Mouse (Mus musculus) embryonic facial prominence, embryonic 14.5 days (tissue): Measurements from ENCODE around the gene Cux1. TPM values are rescaled to one million over a fixed set of nuclear protein-coding genes. Genes with fewer than 3 reads are reported as not detected.

Experiments used
- ATAC-seq: fragments of 200-750 bp; cut with Nextera tagmentation; 2 replicates; pipeline ENCODE4 v1.8.0; 2017; ENCODE audit warnings: low read depth, moderate number of reproducible peaks, moderate TSS enrichment
- DNase-seq: peaks from one replicate; pipeline ENCODE4 v3.0.0-alpha.2; 2015; ENCODE audit warnings: low spot score
- H3K27ac ChIP-seq: fragments of 300-500 bp; sonication (generic); replicated peaks from 2 replicates; pipeline ENCODE4 v1.5.1; 2014; ENCODE audit warnings: low read depth, mild to moderate bottlenecking, low read length, moderate library complexity
- H3K27me3 ChIP-seq: fragments of 300-500 bp; sonication (generic); replicated peaks from 2 replicates; pipeline ENCODE4 v1.6.1; 2014; ENCODE audit warnings: low read length; ENCODE audit not compliant: control insufficient read depth, insufficient read depth
- H3K36me3 ChIP-seq: fragments of 300-500 bp; sonication (generic); 2 replicates; pipeline ENCODE4 v1.6.1; 2014; ENCODE audit warnings: low read length, mixed read lengths; ENCODE audit not compliant: control insufficient read depth, insufficient read depth
- H3K4me1 ChIP-seq: fragments of 300-500 bp; sonication (generic); 2 replicates; pipeline ENCODE4 v1.6.1; 2014; ENCODE audit warnings: antibody characterized with exemption, low read length; ENCODE audit not compliant: control insufficient read depth, insufficient read depth
- H3K4me2 ChIP-seq: fragments of 300-500 bp; sonication (generic); 2 replicates; pipeline ENCODE4 v1.6.1; 2014; ENCODE audit warnings: low read depth, mild to moderate bottlenecking, low read length, moderate library complexity, mixed read lengths
- H3K4me3 ChIP-seq: fragments of 300-500 bp; sonication (generic); 2 replicates; pipeline ENCODE4 v1.5.1; 2014; ENCODE audit warnings: low read depth, mild to moderate bottlenecking, low read length
- H3K9ac ChIP-seq: fragments of 300-500 bp; sonication (generic); 2 replicates; pipeline ENCODE4 v1.6.1; 2014; ENCODE audit warnings: low read depth, mild to moderate bottlenecking, low read length, moderate library complexity, mixed read lengths
- H3K9me3 ChIP-seq: fragments of 300-500 bp; sonication (generic); 2 replicates; pipeline ENCODE4 v1.6.1; 2016; ENCODE audit warnings: low read length; ENCODE audit not compliant: control insufficient read depth
- WGBS: fragments of 180-500 bp; shearing (Covaris S2); extraction: QIAGEN DNeasy Blood & Tissue Kit; methylation state at CpG from one replicate; pipeline ENCODE4 v1.1.7; 2014; 5-methylcytosine and 5-hydroxymethylcytosine counted together
- polyA plus RNA-seq: library from polyadenylated mRNA; unstranded; fragments of >200 nt; fragmentation: Nextera tagmentation; extraction: Ambion mirVana; gene quantifications from 2 replicates; pipeline ENCODE4 v1.2.1, GENCODE M21; 2014

Gene Cux1
- polyA plus RNA-seq, 1 experiment from 2014 or later: 60.6 TPM

GRCm38 (mm10) chr5:136555703-136556102, 11.6 kb downstream of the Cux1 start:
- Histone ChIP-seq H3K4me2 (no peak overlapping the region), H3K27me3 (no peaks in the 10 kb centered on the region), H3K4me1 (peaks cover 19% of the 10 kb centered on the region), H3K9ac (no peak overlapping the region), H3K36me3 (no peaks in the 10 kb centered on the region), H3K4me3 (no peak overlapping the region), H3K9me3 (no peaks in the 10 kb centered on the region), H3K27ac (no peak overlapping the region; the same call in 1 of the 2 replicates)
- ATAC-seq (peak; percentile 72), DNase-seq (peak; percentile 81)
- WGBS: 24% methylated on average over 5 of the region's 5 CpGs

DNA sequence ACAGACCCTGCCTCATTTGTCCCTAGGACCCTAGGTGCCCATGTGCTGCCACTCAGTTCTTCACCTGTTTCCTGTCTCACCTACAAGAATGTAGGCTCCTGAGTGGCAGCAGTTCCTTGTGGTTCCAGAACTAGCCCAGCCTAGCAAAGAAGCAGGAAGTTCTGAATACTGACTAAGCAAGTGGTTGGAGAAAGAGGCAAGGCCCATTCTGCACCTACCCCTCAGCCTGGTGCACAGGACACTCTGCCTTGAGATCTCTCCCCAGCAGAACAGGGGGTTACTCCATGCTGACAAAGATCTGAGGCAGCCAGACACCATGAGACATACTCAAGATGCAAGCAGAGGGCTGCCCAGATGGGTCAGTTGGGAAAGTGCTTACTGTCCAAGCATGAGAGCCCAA, 14.5 kb downstream of the Cux1 start:
- Histone ChIP-seq H3K27ac (no peak overlapping the region), H3K4me2 (no peak overlapping the region), H3K27me3 (no peaks in the 10 kb centered on the region), H3K36me3 (no peaks in the 10 kb centered on the region), H3K4me3 (no peak overlapping the region), H3K9ac (no peak overlapping the region), H3K9me3 (no peaks in the 10 kb centered on the region), H3K4me1 (peaks cover 21% of the 10 kb centered on the region)
- no peak for ATAC-seq
- no peak for DNase-seq

- H3K27me3 ChIP-seq: no peaks in the 10 kb centered on the region
- no peak for ATAC-seq
- no peak overlapping the region for H3K4me2 ChIP-seq
- H3K36me3 ChIP-seq: no peaks in the 10 kb centered on the region
- DNase-seq: peak; percentile 56
- no peak overlapping the region for H3K9ac ChIP-seq
- H3K4me3 ChIP-seq: no peak overlapping the region
- H3K4me1 ChIP-seq: peaks cover 21% of the 10 kb centered on the region
- no peaks in the 10 kb centered on the region for H3K9me3 ChIP-seq
- no peak overlapping the region for H3K27ac ChIP-seq
- 84% methylated on average over 3 of the region's 3 CpGs for WGBS
Observed at GRCm38 (mm10) chr5:136552093-136552492, 15.2 kb downstream of the Cux1 start.

- Histone ChIP-seq H3K9me3 (no peaks in the 10 kb centered on the region), H3K27me3 (no peaks in the 10 kb centered on the region), H3K4me1 (peaks cover 19% of the 10 kb centered on the region), H3K27ac (no peak overlapping the region), H3K4me2 (no peak overlapping the region), H3K4me3 (no peak overlapping the region), H3K36me3 (no peaks in the 10 kb centered on the region), H3K9ac (no peak overlapping the region)
- ATAC-seq (no peak), DNase-seq (no peak)
- 68% methylated on average over 6 of the region's 6 CpGs for WGBS
Observed at GRCm38 (mm10) chr5:136551571-136551970, 15.7 kb downstream of the Cux1 start.

DNA sequence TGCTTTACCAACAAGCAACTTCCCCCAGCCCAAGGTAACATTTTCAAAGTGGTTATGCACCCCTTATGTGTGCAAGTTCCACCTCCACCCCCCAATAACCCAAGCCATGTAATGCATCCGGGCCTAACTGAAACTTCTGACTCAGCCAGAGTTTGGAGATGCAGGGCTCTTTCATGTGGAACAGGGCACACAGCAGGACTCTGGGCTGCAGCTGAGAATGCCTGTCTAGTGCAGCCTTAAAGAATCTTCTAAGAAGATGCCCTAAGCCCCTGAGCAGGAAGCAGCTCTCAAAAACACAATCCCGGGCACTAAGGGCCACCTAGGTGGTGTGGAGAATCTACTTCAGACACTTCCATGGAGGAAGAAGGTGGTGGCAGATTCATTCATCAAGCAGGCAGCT, 16.6 kb downstream of the Cux1 start:
- Histone ChIP-seq H3K4me1 (peaks cover 16% of the 10 kb centered on the region), H3K27me3 (no peaks in the 10 kb centered on the region), H3K9ac (no peak overlapping the region), H3K4me3 (no peak overlapping the region), H3K27ac (no peak overlapping the region), H3K36me3 (no peaks in the 10 kb centered on the region), H3K9me3 (no peaks in the 10 kb centered on the region), H3K4me2 (no peak overlapping the region)
- ATAC-seq: no peak
- no peak for DNase-seq
- WGBS: 18% methylated on average over 2 of the region's 2 CpGs

DNA sequence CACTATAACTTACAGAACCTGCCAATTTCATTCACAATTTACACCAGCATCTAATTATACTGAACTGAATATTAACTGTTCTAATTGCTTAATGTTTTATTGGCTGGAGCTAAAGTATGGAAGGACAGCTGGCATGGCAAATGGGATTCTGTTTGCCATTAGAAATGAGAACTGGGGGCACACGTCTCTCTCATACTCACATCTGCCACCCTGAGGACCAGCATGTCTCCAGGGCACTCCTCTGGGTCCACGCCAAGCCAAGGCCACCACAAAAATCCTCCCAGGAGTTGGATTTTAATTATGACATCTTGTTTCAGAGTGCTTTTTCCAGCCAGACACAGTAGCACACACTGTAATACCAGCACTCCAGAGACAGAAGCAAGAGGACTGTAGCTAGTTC, 18.5 kb downstream of the Cux1 start:
- 70% methylated on average over 2 of the region's 2 CpGs for WGBS
- Histone ChIP-seq H3K4me2 (no peak overlapping the region), H3K27ac (no peak overlapping the region), H3K9me3 (no peaks in the 10 kb centered on the region), H3K9ac (no peak overlapping the region), H3K36me3 (no peaks in the 10 kb centered on the region), H3K4me1 (0 out of 2 replicates have a peak, but pooled peaks cover 15% of the 10 kb centered on the region), H3K27me3 (no peaks in the 10 kb centered on the region), H3K4me3 (no peak overlapping the region)
- ATAC-seq: no peak
- DNase-seq: no peak

DNA sequence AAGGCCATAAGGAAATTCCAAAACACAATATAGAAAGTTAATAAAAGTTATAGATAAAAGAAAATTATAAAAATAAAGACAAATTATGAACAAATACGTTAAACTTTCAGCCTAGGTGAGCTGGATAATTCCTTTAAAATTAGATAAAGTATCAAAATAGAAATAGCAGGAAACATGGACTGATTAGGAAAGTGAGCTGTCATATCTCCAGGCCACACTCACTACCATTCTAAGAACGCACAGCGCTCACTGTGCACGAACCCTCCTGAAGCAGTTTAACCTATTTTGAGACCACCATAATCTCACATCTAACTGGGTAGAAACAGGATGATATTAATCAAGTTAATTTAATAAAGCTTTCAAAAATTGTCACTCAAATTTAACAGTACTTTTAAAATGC, 22.2 kb downstream of the Cux1 start:
- DNase-seq (no peak), ATAC-seq (no peak)
- Histone ChIP-seq H3K4me1 (0 out of 2 replicates have a peak, but pooled peaks cover 7% of the 10 kb centered on the region), H3K9me3 (no peaks in the 10 kb centered on the region), H3K4me2 (no peak overlapping the region), H3K4me3 (no peak overlapping the region), H3K36me3 (no peaks in the 10 kb centered on the region), H3K27ac (no peak overlapping the region), H3K27me3 (no peaks in the 10 kb centered on the region), H3K9ac (no peak overlapping the region)
- WGBS: 85% methylated on average over 4 of the region's 4 CpGs

GRCm38 (mm10) chr5:136543171-136543570, 24.1 kb downstream of the Cux1 start:
- H3K4me2 ChIP-seq: no peak overlapping the region
- no peak overlapping the region for H3K9ac ChIP-seq
- no peaks in the 10 kb centered on the region for H3K36me3 ChIP-seq
- ATAC-seq (no peak), DNase-seq (no peak)
- no peaks in the 10 kb centered on the region for H3K9me3 ChIP-seq
- H3K4me1 ChIP-seq: 0 out of 2 replicates have a peak, but pooled peaks cover 7% of the 10 kb centered on the region
- no peak overlapping the region for H3K4me3 ChIP-seq
- H3K27ac ChIP-seq: no peak overlapping the region
- no peaks in the 10 kb centered on the region for H3K27me3 ChIP-seq

DNA sequence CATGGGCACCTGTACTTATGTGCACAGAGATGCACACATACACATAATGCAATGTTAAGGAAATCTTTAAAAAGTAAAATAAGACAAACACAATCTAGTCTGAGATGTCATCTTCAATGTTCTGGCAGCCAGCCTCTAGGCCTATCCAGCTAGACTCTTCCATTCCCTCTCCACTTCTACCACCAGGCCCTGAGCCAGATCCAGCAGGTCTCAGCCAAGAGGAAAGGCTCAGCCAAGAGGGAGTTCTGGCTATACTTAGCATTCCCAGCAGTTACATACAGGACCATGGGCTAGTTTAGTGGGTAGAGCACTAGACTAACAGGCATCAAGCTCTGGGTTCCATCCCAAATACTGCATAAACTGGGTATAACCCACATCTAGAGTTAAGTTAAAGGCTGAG, 26.3 kb downstream of the Cux1 start:
- H3K9ac ChIP-seq: no peak overlapping the region
- DNase-seq (no peak), ATAC-seq (no peak)
- H3K27ac ChIP-seq: no peak overlapping the region
- H3K4me2 ChIP-seq: no peak overlapping the region
- H3K36me3 ChIP-seq: no peaks in the 10 kb centered on the region
- H3K4me1 ChIP-seq: 0 out of 2 replicates have a peak, but pooled peaks cover 3% of the 10 kb centered on the region
- no peaks in the 10 kb centered on the region for H3K9me3 ChIP-seq
- H3K4me3 ChIP-seq: no peak overlapping the region
- H3K27me3 ChIP-seq: no peaks in the 10 kb centered on the region
